ENCODE assay signal across 9 mouse cellular contexts in genomic region chr16:34996133-34996532, GRCm38 (mm10). TPM values are rescaled to one million over a fixed set of nuclear protein-coding genes. Genes with fewer than 3 reads are reported as not detected.
DNase-seq lines count a peak whose midpoint lies in the region; ATAC-seq lines count a peak whose summit lies in the region.
"Had no signal": no experiment of that assay in that cellular context is flagged by ENCODE, and none has a peak within 500 bp of the region (broad histone marks: within the 10 kb centered on the region; RNA-seq: fewer than 3 reads in every experiment).

No protein-coding gene starts in this region.

- intact Hi-C loops in left cerebral cortex, postnatal 25 days (cut with DNase I), result no loop called here

- no peaks in the 10 kb centered on the region for H3K9me3 ChIP-seq in heart, embryonic 11.5 days (replicated peaks; ENCODE audit: control insufficient read depth, low read length)
- H3K9me3 ChIP-seq: G1E had no signal

- no peak for ATAC-seq in heart, embryonic 11.5 days (replicated peaks; ENCODE audit: insufficient number of reproducible peaks, low FRiP score, low TSS enrichment)

- no peaks in the 10 kb centered on the region for H3K36me3 ChIP-seq in heart, embryonic 11.5 days (ENCODE audit: control insufficient read depth, insufficient read depth, low read length)
- no peaks in the 10 kb centered on the region for H3K36me3 ChIP-seq in splenic B cell, adult 2 months (ENCODE audit: control insufficient read depth, insufficient read depth, low read length, poor library complexity, severe bottlenecking)
- H3K36me3 ChIP-seq: G1E had no signal

- WGBS in heart, embryonic 11.5 days (ENCODE audit: insufficient replicate concordance), result 52% methylated on average over 5 of the region's 5 CpGs

- 0 out of 2 replicates have a peak, but pooled peaks cover 4% of the 10 kb centered on the region for H3K4me1 ChIP-seq in heart, embryonic 11.5 days (ENCODE audit: control insufficient read depth, insufficient read depth, low read length)

- no peak overlapping the region for H3K4me2 ChIP-seq in heart, embryonic 11.5 days

- H3K27me3 ChIP-seq in heart, embryonic 11.5 days (ENCODE audit: control insufficient read depth, insufficient read depth, low read length), result peaks cover 6% of the 10 kb centered on the region; the same call in 1 of the 2 replicates
- H3K27me3 ChIP-seq in splenic B cell, adult 2 months (ENCODE audit: control insufficient read depth, insufficient read depth, low read length, poor library complexity, severe bottlenecking), result no peaks in the 10 kb centered on the region

- peak; percentile 78 to 83 for DNase-seq in heart, adult 18-20 months
- peak; percentile 99 for DNase-seq in adipocyte (ENCODE audit: low spot score)
- peak; percentile 44 to 72 for DNase-seq in frontal cortex, postnatal 25 days (ENCODE audit: low spot score in 2 of 2)
- peak; percentile 48 for DNase-seq in kidney, adult 11 months
- peak; percentile 88 to 95 for DNase-seq in left cerebral cortex, postnatal 25 days (ENCODE audit: low spot score in 2 of 2)
- DNase-seq in splenic B cell, adult 2 months (ENCODE audit: low read depth, low spot score), result peak; percentile 7
- no peak for DNase-seq in c-Kit-positive CD71-positive TER-119-positive erythroid progenitor cells, embryonic 14.5 days (ENCODE audit: low spot score)

- no peak overlapping the region for H3K27ac ChIP-seq in heart, embryonic 11.5 days (ENCODE audit: low read depth, low read length)

- no peak overlapping the region for H3K4me3 ChIP-seq in heart, embryonic 11.5 days (ENCODE audit: low read depth, low read length)

- H3K9ac ChIP-seq in heart, embryonic 11.5 days (ENCODE audit: low read depth, low read length), result no peak overlapping the region

RNA-seq across cellular contexts. Expression of gene Hacd2, which starts 26.1 kb away (rescaled TPM):
- total RNA-seq in heart, adult 18-20 months (2021), result 10 to 100 TPM in 1 of 2 experiments, 1 to 10 TPM in 1; 7.1 to 15.3 TPM
- polyA plus RNA-seq in heart, embryonic 11.5 days (2014; fragmentation: Nextera tagmentation; extraction: Ambion mirVana), result 32.3 and 34.2 TPM in 2 replicates
- total RNA-seq in left cerebral cortex, postnatal 25 days (2021), result 10 to 100 TPM; 35.3 to 36.2 TPM
